Mouse (Mus musculus) midbrain, embryonic 13.5 days (tissue): ENCODE results near the gene Slc23a4. TPM values are rescaled to one million over a fixed set of nuclear protein-coding genes. Genes with fewer than 3 reads are reported as not detected.
A peak's percentile ranks its signal among the peaks of the same experiment; 100 is the strongest.

Source experiments
- ATAC-seq: fragments of 200-750 bp; cut with Nextera tagmentation; 2 replicates; pipeline ENCODE4 v1.8.0; 2017; ENCODE audit warnings: mild to moderate bottlenecking, moderate TSS enrichment, moderate library complexity
- H3K27ac ChIP-seq: fragments of 300-500 bp; sonication (generic); 2 replicates; pipeline ENCODE4 v1.5.1; 2015; ENCODE audit warnings: inconsistent platforms, mild to moderate bottlenecking, moderate library complexity
- H3K27me3 ChIP-seq: fragments of 300-500 bp; sonication (generic); 2 replicates; pipeline ENCODE4 v1.6.1; 2015; ENCODE audit warnings: mild to moderate bottlenecking, inconsistent platforms
- H3K36me3 ChIP-seq: fragments of 300-500 bp; sonication (generic); 2 replicates; pipeline ENCODE4 v1.6.1; 2015; ENCODE audit warnings: mild to moderate bottlenecking, inconsistent platforms
- H3K4me1 ChIP-seq: fragments of 300-500 bp; sonication (generic); replicated peaks from 2 replicates; pipeline ENCODE4 v1.6.1; 2015; ENCODE audit warnings: inconsistent platforms
- H3K4me2 ChIP-seq: fragments of 300-500 bp; sonication (generic); replicated peaks from 2 replicates; pipeline ENCODE4 v1.6.1; 2015; ENCODE audit warnings: moderate library complexity, mild to moderate bottlenecking, inconsistent platforms
- H3K4me3 ChIP-seq: fragments of 300-500 bp; sonication (generic); replicated peaks from 2 replicates; pipeline ENCODE4 v1.5.1; 2015; ENCODE audit warnings: mild to moderate bottlenecking, inconsistent platforms
- H3K9ac ChIP-seq: fragments of 300-500 bp; sonication (generic); replicated peaks from 2 replicates; pipeline ENCODE4 v1.6.1; 2015; ENCODE audit warnings: mild to moderate bottlenecking, inconsistent platforms
- H3K9me3 ChIP-seq: fragments of 300-500 bp; sonication (generic); 2 replicates; pipeline ENCODE4 v1.6.1; 2016; ENCODE audit warnings: mild to moderate bottlenecking, inconsistent platforms
- WGBS: fragments of 180-500 bp; shearing (Covaris S2); methylation state at CpG from one replicate; pipeline ENCODE4 v1.1.7; 2015; 5-methylcytosine and 5-hydroxymethylcytosine counted together
- polyA plus RNA-seq: library from polyadenylated mRNA; unstranded; fragments of >200 nt; fragmentation: Nextera tagmentation; extraction: Ambion mirVana; gene quantifications from 2 replicates; pipeline ENCODE4 v1.2.1, GENCODE M21; 2015

Slc23a4 gene
- polyA plus RNA-seq, 1 experiment from 2014 or later = 0.52 TPM

DNA sequence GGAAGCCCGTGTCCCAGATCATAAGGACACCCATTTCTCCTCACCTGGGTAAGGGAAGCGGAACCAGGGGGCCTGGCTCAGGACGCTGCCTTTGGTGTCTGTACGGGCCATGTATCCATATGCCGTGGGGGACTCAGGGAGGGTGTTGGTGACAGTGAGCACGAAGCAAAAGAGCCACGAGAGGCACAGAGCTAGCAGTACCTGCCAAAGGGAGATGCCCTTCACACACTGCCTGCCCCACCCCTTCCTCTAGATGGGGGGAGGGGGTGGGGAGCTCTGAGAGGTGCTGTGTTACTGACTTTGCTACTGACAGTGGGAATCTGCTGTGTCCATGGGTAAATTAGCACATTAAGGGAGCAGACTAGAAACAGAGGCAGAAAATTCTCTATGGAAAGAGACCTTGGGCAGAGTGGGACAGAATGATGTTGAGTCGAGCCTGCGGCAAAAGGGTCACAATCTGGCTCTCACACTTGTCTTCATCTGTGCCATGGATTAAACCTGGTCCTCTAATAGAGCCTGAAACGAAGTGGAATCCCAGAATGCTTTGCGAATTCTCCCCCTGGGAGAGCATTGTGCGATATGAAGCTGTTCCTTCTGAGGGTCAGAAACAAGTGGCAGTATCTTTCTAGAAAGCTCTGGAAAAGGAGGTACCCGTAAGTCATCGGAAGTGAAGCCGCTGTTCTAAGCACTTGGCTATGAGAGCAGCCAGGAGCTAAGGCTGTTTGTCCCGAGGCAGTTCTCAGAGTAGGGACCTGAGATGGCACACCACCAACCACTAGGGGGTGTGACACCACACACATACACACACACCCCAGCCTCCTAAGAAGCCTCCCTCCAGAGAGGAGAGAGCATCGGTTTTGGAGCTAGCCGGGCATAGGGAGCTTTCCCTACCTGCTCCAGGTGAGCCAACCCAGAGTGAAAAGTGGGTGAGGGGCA lies 33.0 kb downstream of the Slc23a4 start:
- peak overlapping the region; percentile 17; the same call in 1 of the 2 replicates for H3K4me3 ChIP-seq

DNA sequence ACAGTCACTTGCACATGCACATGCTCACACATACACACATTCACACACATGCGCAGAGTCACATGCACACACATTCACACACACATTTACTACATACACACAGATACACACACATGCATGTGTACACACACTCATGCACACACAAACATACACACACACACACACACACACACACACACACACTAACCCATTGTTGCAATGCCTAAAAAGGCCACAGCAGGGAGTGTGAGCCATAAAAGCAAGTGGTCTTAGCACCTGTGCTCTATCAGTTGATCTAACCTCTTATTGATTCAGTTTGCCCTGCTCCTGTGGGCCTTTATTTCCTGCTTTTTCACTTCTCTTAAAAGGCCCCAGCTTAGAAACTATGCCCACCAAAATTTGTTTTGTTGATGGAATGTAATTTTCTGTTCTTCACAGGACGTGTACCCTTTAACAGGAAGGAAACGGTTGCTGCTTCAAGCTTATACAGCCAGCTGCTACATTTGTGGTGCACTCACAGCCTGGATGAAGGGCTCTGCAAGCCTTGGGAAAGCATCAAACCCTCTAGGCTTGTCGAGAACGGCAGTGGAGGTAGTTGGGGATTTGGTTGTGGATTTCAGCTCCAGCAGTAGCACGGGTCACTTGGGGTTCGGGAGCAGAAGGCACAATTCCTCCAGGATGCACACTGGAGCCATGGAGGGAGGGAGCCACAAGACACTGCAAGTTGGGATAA lies 36.1 kb downstream of the Slc23a4 start:
- Histone ChIP-seq H3K4me2 (no peak overlapping the region), H3K9me3 (no peaks in the 10 kb centered on the region), H3K27ac (no peak overlapping the region), H3K27me3 (no peaks in the 10 kb centered on the region; the same call in 1 of the 2 replicates), H3K36me3 (0 out of 2 replicates have a peak, but pooled peaks cover 3% of the 10 kb centered on the region), H3K9ac (no peak overlapping the region), H3K4me3 (no peak overlapping the region), H3K4me1 (peaks cover 11% of the 10 kb centered on the region)
- ATAC-seq = no peak
- WGBS = 78% methylated on average over 7 of the region's 7 CpGs

More for the DNA sequence above, 33.0 kb downstream of the Slc23a4 start:
- 53% methylated on average over 18 of the region's 18 CpGs for WGBS
- Histone ChIP-seq H3K27me3 (no peaks in the 10 kb centered on the region), H3K4me1 (peaks cover 11% of the 10 kb centered on the region), H3K36me3 (no peaks in the 10 kb centered on the region), H3K9me3 (no peaks in the 10 kb centered on the region), H3K27ac (no peak overlapping the region), H3K4me2 (peak overlapping the region; percentile 43), H3K9ac (no peak overlapping the region; the same call in 1 of the 2 replicates)
- peak; percentile 84 for ATAC-seq

DNA sequence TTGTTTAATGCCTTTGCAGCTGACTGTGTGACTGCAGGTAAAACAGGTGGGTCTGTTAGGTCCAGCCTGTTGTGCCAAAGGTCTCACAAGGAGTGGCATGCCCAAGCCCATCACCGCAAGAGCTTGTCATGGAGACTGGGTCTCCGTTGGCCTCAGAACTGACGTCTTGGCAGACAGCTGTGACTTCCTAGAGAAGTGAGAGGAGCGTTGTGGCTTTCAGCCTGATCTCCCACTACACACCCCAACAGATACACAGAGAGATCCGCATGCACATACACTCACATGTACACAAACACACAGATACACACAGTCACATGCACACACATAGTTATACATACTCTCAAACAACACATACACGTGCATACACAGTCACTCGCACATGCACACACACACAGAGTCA lies 36.7 kb downstream of the Slc23a4 start:
- ATAC-seq = no peak
- no peak overlapping the region for H3K4me3 ChIP-seq
- H3K4me1 ChIP-seq = peaks cover 11% of the 10 kb centered on the region
- WGBS = 83% methylated on average over 7 of the region's 7 CpGs
- no peak overlapping the region for H3K27ac ChIP-seq
- no peak overlapping the region for H3K4me2 ChIP-seq
- H3K9ac ChIP-seq = no peak overlapping the region
- no peaks in the 10 kb centered on the region for H3K9me3 ChIP-seq
- no peaks in the 10 kb centered on the region; the same call in 1 of the 2 replicates for H3K27me3 ChIP-seq
- H3K36me3 ChIP-seq = 0 out of 2 replicates have a peak, but pooled peaks cover 3% of the 10 kb centered on the region

DNA sequence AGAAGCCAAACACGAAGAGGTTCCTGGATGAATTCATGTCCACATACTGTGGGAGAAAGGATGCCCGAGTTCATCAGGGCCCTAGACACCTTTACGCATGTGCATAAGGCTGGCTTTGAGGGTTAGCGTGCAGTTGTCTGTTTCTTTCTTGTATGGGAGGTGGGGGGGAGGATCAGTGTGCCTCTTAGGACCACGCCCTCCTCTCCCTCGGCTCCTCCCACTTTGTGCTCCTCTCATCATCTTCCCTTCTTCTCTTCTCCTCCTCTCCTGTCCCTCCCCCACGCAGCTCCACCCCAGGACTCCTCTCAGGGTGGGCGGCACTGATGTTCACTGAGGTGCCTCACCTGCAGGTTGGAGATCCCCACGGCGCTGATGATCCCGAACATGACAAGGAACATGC lies 39.7 kb downstream of the Slc23a4 start:
- H3K9me3 ChIP-seq = no peaks in the 10 kb centered on the region
- peak; percentile 30; the same call in 1 of the 2 replicates for ATAC-seq
- 0 out of 2 replicates have a peak, but pooled peaks cover 3% of the 10 kb centered on the region for H3K36me3 ChIP-seq
- no peak overlapping the region for H3K27ac ChIP-seq
- 18% methylated on average over 11 of the region's 11 CpGs for WGBS
- peak overlapping the region; percentile 19; the same call in 1 of the 2 replicates for H3K4me3 ChIP-seq
- no peaks in the 10 kb centered on the region for H3K4me1 ChIP-seq
- H3K27me3 ChIP-seq = no peaks in the 10 kb centered on the region; the same call in 1 of the 2 replicates
- H3K9ac ChIP-seq = no peak overlapping the region
- peak overlapping the region; percentile 44 for H3K4me2 ChIP-seq

DNA sequence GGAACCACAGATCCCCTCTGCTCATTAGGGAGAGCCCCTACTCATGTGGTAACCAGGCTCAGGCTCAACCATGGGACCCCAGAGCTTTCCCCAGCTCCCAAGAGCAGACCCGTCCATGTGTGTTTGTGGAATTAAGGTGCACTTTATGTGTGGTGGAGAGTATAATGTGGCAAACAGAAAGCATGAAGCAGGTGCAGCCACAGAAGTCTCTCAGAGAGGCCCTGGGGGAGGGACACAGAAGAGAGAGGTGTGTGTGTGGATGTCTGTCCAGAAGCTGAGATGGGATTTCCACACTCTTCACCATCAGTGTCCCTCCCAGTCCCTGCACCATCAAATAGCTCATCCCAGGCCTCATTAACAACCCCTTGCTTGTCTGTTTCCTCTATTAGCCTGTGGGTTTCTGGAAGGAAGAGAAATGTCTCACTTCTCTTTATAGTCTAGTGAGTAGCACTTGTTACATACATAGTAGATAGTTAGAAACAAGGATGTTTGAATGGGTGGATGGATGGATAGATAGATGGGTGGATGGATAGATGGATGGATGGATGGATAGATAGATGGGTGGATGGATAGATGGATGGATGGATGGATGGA lies 41.6 kb downstream of the Slc23a4 start:
- Histone ChIP-seq H3K9me3 (no peaks in the 10 kb centered on the region), H3K9ac (no peak overlapping the region), H3K36me3 (0 out of 2 replicates have a peak, but pooled peaks cover 3% of the 10 kb centered on the region), H3K4me3 (no peak overlapping the region), H3K27ac (no peak overlapping the region), H3K27me3 (no peaks in the 10 kb centered on the region; the same call in 1 of the 2 replicates), H3K4me1 (no peaks in the 10 kb centered on the region), H3K4me2 (no peak overlapping the region)
- 100% methylated on average over 1 of the region's 1 CpGs for WGBS
- ATAC-seq = no peak

DNA sequence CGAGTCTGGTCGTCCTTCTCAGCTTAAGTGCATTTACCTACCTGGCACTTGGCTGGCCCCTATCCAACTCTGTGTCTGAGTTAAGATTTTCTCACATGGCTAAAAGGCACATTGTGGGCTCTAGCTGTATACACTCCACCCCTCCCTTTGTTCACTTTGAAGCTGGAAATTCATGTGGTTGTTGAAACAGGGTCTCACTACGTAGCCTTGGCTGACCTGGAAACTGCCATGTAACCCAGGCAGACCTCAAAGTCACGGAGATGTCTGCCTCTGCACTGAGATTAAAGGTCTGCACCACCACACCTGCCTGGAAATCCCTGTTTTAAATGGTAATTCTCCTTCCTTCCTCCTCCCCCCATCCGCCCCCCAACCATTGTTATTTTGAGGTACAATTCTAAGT lies 44.7 kb downstream of the Slc23a4 start:
- ATAC-seq = no peak
- 0 out of 2 replicates have a peak, but pooled peaks cover 3% of the 10 kb centered on the region for H3K36me3 ChIP-seq
- H3K27me3 ChIP-seq = no peaks in the 10 kb centered on the region; the same call in 1 of the 2 replicates
- H3K4me1 ChIP-seq = no peaks in the 10 kb centered on the region
- H3K4me3 ChIP-seq = no peak overlapping the region
- WGBS = 83% methylated on average over 5 of the region's 5 CpGs
- no peak overlapping the region for H3K4me2 ChIP-seq
- H3K27ac ChIP-seq = no peak overlapping the region
- no peaks in the 10 kb centered on the region for H3K9me3 ChIP-seq
- H3K9ac ChIP-seq = no peak overlapping the region

DNA sequence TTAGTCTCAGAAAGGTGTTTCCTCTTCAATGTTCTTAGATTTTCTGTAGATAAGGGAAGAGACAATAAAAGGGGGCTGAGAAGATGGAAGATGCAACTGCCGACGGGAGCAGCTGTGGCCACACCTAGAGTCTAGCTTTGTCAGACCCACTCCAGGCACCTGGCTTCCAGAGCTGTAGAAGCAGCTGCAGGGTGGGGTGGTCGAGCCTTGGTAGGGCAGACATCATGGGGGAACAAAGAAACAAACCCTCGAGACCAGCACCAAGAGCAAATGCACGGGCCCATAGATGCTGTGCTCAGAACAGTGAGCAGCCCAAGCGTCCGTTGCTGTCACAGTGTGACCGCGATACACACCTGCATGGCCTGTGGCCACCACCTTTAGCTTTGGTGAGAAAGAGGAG lies 45.8 kb downstream of the Slc23a4 start:
- H3K4me2 ChIP-seq = no peak overlapping the region
- no peaks in the 10 kb centered on the region for H3K9me3 ChIP-seq
- H3K27ac ChIP-seq = no peak overlapping the region
- no peaks in the 10 kb centered on the region for H3K4me1 ChIP-seq
- H3K4me3 ChIP-seq = no peak overlapping the region
- no peaks in the 10 kb centered on the region for H3K36me3 ChIP-seq
- ATAC-seq = no peak
- 90% methylated on average over 9 of the region's 9 CpGs for WGBS
- H3K9ac ChIP-seq = no peak overlapping the region
- H3K27me3 ChIP-seq = no peaks in the 10 kb centered on the region

DNA sequence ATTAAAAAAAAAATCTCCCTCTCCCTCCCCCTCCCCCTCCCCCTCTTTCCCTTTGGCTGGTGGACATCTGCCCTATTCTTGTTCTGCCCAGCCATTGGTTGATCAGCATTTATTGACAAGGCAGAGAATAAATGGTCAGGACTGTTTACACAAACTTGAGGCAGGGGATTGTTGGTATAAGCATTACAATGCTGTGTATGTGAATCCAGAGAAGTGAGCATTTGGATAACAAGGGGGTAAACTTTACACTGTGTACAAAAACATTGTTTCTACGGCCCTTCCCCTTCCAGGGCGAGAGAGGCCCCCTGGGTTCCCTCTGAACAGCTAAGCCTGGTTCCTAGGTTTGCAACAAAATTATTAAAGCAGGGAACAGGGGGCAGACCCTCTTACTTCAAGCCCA lies 46.7 kb downstream of the Slc23a4 start:
- Histone ChIP-seq H3K4me1 (no peaks in the 10 kb centered on the region), H3K27ac (no peak overlapping the region), H3K4me3 (no peak overlapping the region), H3K9me3 (no peaks in the 10 kb centered on the region), H3K27me3 (no peaks in the 10 kb centered on the region), H3K4me2 (no peak overlapping the region), H3K9ac (no peak overlapping the region), H3K36me3 (no peaks in the 10 kb centered on the region)
- no peak for ATAC-seq
- WGBS = 52% methylated on average over 2 of the region's 2 CpGs

DNA sequence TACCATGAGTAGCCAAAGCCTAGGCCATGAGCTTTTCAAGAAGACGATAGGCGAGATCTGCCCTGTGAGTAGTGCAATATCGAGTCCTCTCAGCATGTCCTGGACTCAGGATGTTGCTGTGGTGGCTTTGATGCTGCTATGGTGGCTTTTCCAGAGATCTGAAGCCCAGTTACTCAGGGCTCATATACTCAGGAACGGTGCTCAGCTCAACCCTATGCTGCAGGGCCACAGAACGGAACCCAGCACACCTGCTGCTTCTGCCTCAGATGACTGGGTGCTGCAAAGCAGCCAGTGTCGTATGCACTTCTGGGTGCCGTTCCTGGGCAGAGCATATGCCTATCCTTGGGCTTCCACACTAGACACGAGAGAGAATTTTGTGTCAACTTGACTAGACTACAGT lies 48.8 kb downstream of the Slc23a4 start:
- no peaks in the 10 kb centered on the region for H3K27me3 ChIP-seq
- H3K9ac ChIP-seq = no peak overlapping the region
- no peak overlapping the region for H3K27ac ChIP-seq
- ATAC-seq = no peak
- H3K9me3 ChIP-seq = no peaks in the 10 kb centered on the region
- no peaks in the 10 kb centered on the region for H3K4me1 ChIP-seq
- no peaks in the 10 kb centered on the region for H3K36me3 ChIP-seq
- H3K4me3 ChIP-seq = no peak overlapping the region
- WGBS = 87% methylated on average over 8 of the region's 8 CpGs
- H3K4me2 ChIP-seq = no peak overlapping the region

DNA sequence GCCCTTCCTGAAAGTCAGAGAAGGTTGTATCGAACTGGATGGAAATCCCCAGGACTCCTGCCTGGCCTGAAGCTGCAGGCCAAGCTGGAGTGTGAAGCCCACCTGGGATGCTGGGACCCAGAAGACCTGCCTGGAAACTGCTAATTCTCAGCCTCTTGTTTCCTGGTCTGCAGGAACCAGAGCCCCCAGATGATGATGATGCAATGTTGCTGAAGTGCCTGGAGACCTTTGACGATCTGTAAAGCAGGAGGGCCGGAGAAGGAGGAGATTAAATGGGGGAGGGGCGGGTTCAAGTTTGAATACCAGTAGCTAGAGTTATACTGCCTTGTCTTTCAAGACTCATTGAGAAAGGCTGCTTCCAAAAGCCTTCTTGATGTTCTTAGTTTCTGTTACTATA lies 49.3 kb downstream of the Slc23a4 start:
- Histone ChIP-seq H3K9ac (no peak overlapping the region), H3K27me3 (no peaks in the 10 kb centered on the region), H3K4me3 (no peak overlapping the region), H3K9me3 (no peaks in the 10 kb centered on the region), H3K4me2 (no peak overlapping the region), H3K4me1 (no peaks in the 10 kb centered on the region), H3K27ac (no peak overlapping the region), H3K36me3 (no peaks in the 10 kb centered on the region)
- ATAC-seq = no peak
- WGBS = 40% methylated on average over 4 of the region's 4 CpGs

DNA sequence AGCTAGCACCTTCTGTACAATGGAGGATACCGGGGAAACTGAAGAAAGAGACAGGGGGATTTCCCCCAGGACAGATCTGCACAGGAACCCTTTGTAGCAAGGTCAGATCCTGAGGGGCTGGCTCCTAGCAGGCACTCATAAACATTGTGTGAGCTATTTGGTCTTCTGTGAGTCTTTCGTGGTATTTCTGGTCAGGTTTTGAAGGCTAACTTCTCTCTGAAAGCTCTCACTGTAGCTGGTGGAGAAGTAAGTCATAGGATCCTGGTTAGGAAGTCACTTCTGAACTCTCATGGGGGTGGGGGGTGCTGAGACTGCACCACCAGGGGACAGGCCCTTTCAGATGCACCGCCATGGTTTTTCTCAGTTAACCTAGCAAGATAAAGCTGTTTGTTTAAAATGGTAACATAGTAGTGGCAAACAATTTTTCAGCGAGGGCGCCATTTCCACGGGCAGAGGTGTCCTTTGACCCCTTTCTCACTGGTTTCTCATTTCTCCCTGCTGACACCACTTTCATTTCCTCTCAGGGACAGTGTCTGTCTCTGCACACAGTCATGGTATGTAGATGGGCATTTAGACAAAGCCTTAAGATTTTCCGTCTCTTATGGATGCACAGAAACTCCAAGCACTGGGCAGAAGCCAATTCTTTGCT lies 49.8 kb downstream of the Slc23a4 start:
- no peaks in the 10 kb centered on the region for H3K4me1 ChIP-seq
- H3K4me2 ChIP-seq = no peak overlapping the region
- H3K9me3 ChIP-seq = no peaks in the 10 kb centered on the region
- H3K36me3 ChIP-seq = no peaks in the 10 kb centered on the region
- H3K27ac ChIP-seq = no peak overlapping the region
- no peaks in the 10 kb centered on the region for H3K27me3 ChIP-seq
- no peak overlapping the region for H3K9ac ChIP-seq
- no peak overlapping the region for H3K4me3 ChIP-seq
- ATAC-seq = no peak
- 80% methylated on average over 7 of the region's 7 CpGs for WGBS
